Mouse (Mus musculus) urinary bladder, adult 18-20 months (tissue): ENCODE results near the gene Btbd16.

ENCODE experiments used
- DNase-seq, 2 experiments: peaks; one replicate each; pipeline ENCODE4 v3.0.0; 2022; ENCODE audit warnings: low spot score in 2 of 2, mixed read lengths in 2 of 2

Btbd16 gene

DNA sequence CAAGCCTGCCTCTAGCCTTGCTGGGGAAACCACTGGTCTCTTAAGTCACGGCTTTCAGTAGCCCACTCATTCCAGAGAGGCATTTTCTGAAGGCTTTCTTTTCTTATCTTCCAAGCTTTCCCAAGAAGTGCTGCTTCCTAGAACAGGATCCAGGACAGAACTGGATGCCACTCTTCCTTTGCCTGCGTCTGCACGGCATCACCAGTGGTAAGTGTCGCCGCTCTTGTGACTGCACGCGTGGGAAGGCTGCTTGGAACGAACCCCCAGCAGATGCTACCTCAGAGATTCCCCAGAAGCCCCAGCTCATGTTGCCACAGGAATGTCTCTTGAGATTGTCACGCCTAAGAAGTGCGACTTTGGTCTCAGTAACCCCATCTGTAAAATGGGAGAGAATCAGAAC is 41.7 kb downstream of the Btbd16 start:
- DNase-seq = no peak

- no peak for DNase-seq
Measured at GRCm38 (mm10) chr7:130816243-130816642, 42.4 kb downstream of the Btbd16 start.

- no peak for DNase-seq
Measured at GRCm38 (mm10) chr7:130818813-130819212, 44.9 kb downstream of the Btbd16 start.

- DNase-seq = no peak
Measured at GRCm38 (mm10) chr7:130819624-130820023, 45.8 kb downstream of the Btbd16 start.

DNA sequence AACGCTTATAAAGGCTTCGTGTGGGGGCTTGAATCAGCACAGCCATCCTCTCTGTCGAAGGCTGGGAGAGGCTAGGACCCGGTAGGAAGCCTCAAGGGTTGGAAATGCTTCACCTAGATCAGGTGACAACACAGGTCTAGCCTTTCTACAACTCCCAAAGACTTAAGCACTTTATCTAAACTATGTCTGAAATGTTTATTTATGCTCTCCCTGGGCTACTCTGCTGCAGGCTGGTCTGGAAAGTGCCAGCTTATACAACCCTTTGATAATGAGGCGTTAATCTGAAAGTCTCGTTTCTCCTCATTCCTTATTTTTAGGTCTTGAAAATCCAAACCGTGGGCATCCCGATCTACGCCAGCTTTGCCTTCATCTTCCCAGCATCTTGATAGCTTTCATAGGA is 50.1 kb downstream of the Btbd16 start:
- DNase-seq = no peak

- DNase-seq = no peak
Measured at GRCm38 (mm10) chr7:130826343-130826742, 52.5 kb downstream of the Btbd16 start.

GRCm38 (mm10) chr7:130827431-130827830 is 53.6 kb downstream of the Btbd16 start:
- no peak for DNase-seq

GRCm38 (mm10) chr7:130827844-130828403 is 54.1 kb downstream of the Btbd16 start:
- no peak for DNase-seq

DNA sequence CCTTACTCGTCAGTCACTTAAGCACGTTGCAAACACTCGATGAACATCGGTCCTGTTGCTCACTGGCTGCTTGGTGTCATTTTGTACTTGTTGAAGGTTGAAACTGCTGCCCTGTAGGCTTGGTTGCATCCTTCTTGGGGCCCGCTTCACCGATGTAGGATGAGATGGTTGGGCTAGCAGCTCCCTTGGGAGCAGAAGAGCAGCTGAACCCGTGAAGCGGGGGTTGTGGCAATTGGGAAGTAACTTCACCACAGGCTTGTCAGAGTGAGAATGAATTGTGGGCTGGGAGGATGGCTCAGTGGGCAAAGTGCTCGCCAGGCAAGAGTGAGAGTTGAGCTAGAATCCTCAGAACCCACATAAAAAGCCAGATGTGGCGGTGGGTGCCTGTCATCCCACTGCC is 54.6 kb downstream of the Btbd16 start:
- DNase-seq = no peak

DNA sequence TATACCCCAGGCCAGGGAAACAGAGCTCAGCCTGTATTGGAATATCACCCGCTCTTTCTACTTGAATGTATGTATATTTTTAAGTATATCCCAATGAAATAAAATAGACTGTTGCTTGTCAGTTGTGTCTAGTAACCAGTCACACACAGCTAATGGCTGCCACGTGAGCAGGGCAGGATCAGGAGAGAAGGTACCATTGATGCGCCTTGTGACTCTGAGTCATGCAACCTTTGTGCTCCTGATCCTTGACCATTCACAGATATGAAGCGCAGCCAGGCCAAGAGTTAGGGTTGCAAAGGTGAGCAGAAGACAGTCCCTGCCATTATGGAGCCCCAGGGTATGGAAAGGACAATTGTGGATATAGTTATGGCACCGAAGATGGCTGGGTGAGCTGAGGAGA is 57.7 kb downstream of the Btbd16 start:
- DNase-seq = no peak

GRCm38 (mm10) chr7:130834299-130834698 is 60.4 kb downstream of the Btbd16 start:
- no peak for DNase-seq

DNA sequence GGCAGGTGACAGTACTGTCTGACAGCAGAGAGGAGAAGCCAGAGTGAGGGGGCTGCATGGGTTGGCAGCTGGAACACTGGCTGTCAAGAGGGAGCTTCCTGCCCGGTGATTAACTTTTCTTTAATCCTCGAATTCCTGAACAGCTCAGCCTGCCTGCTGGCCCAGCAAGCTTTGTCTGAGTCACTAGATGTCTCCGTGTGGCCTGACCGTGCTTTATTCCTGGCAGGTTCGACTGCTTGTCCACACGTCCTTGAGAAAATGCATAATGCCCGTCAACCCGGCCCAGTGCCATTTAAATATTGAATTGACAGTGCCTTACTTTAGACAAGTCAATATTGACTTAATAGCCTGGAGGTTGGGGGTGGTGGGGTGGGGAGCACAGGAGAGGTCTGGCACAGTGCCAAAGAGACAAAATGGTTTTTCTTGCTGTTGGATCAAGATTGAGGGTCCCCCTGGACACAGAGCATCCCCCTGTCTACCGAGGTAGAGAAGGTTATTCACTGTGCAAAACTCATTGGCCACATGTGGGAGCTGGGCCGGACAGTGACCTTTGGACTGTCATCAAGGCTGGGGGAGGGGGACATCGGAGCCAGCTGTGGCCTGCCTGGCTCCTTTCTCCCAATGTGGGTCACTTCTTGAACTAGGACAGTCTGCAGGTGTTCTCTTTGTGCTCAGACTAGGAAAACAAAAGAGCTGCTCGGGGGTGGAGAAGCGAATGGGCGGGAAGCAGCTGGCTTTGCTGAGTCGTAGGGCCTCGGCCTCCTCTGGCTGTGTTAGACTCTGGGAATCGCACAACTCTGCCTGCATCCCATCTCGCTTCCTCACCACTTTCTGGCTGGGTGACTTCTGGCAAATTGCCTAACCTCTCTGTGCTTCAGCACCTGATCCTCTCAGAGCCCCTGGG is 61.3 kb downstream of the Btbd16 start:
- DNase-seq = peak in 1 of 2 experiments; percentile 19

- DNase-seq = no peak
Measured at GRCm38 (mm10) chr7:130836066-130836465, 62.2 kb downstream of the Btbd16 start.

DNA sequence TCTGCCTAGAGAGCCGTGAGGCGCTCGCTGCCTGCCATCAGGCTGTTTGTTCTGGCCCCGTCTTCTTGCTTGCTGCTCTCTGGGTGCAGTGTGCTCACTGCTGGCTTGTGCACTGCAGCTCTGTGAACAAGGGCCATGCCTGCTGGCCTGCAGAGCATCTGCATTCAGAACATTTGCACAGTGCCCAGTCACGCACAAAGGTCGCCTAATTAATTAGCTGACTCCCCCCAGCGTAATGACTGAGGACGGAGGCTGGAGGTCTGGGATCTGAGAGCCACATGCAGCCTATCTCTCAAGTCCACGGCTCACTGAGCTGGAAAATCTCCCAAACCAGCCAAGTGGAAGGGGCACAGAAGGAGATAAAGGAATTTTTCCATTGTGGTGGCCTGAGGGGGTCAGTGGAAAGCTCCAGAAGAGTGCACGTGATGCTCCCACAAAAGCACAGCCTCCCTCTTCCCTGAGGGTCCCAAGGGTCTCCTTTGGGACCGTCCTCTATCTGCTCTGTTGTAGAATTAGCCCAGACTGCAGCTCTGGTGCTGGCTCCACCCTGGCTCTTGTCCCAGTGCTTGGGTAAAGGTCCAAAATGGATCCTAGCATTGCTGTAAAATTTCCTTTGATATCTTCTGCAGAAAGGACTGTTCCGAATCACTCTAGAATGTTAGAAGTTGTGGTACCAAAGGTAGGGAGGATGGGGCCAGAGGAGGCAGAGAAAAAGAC is 64.2 kb downstream of the Btbd16 start:
- no peak for DNase-seq

- no peak for DNase-seq
Measured at GRCm38 (mm10) chr7:130838658-130839025, 64.8 kb downstream of the Btbd16 start.

DNA sequence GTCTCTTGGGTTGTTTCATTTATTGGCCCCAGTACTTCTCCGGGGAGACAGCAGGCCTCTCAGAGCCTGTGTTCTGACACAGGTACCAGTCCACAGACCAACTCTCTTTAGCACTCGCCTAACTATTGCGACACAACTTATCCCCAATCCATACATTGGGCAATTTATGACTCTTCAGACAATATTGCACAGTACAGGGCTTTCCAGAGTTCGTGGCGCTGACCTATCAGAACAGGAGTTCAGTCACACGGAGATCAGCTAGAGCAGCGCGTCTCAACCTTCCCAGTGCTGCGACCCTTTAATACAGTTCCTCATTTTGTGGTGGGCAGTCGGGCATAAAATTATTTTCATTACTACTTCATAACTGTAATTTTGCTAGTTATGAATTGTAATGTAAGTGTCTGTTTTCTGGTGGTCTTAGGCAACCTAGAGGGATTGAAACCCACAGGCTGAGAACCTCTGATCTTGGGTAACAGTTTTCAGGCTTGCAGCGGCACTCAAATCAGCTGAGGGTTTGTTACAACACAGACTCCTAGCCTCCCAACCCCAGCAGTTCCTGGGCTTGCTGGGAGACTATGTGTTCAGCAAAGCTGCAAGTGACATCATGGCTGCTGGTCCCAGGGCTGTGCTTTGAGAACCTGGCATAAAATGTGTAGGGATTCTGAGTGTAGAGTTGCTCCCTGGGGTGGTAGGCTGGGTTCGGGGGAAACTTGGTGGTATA is 65.7 kb downstream of the Btbd16 start:
- DNase-seq = no peak

GRCm38 (mm10) chr7:130847164-130847718 is 73.4 kb downstream of the Btbd16 start:
- DNase-seq = no peak

DNA sequence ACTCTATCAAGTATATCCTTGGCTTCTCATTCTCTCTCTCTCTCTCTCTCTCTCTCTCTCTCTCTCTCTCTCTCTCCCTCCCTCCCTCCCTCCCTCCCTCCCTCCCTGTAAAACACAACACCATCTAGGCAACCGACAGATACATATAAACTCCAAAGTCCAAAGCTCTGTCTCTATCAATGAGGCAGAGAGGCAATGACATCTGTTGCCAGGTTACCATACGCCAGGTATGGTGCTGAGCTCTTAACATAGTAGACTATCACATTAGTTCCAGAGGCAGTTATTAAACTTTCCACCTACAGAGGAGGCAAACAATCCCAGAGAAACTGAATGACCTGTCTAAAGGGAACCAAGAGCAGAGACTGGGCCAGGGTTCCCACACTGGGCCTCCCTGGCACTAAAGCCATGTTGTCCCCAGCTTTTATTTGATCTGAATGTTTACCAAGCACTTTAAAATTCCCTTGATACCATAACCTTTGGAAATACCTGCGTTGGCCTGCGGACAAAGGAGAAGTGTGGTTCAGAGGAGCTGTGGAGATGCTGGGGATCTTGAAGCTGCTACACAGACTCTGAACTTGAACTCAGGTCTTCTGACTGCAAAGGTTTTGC is 80.9 kb downstream of the Btbd16 start:
- no peak for DNase-seq

DNA sequence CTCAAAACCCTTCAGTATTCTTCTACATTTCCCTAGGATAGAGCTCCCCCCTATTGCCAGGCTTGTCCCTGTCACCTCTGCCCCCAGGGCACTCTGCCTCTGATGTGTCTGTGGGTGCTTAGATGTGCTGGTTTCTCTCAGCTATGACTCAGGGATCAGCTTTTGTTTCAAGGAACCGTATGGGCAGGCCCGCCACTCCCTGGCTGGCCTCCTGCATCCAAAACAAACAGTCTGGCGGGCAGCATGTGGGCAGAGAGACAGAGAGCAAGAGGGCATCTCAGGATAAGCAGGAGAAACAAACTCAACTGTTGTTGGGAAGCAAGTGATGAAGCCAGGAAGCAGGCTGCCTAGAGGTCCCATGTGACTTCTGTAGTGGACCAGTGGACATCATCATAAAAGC is 81.8 kb downstream of the Btbd16 start:
- peak in 1 of 2 experiments; percentile 44 for DNase-seq

DNA sequence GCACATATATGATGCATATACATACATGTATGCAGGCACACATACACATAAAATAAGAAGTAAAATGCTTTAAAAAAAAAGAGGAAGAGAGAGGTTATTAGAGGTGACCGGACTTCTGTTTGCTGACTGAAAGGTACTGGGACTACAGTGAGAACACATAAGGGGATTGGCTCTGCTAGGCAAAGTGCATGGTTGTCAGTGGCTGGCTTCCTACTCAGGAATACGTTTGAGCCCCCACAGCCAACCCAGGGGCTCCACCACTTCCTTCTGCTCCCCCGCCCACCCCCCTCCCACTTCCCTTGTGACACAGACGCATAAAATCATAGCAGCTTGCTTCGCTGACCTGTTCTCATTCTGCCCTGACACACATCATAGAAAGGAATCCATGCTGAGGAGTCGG is 84.1 kb downstream of the Btbd16 start:
- DNase-seq = no peak

- DNase-seq = no peak
Measured at GRCm38 (mm10) chr7:130859926-130860325, 86.1 kb downstream of the Btbd16 start.
